Mouse (Mus musculus): ENCODE data around the gene Rgmb.
A peak's percentile ranks its signal among the peaks of the same experiment; 100 is the strongest.

Gene Rgmb

DNA sequence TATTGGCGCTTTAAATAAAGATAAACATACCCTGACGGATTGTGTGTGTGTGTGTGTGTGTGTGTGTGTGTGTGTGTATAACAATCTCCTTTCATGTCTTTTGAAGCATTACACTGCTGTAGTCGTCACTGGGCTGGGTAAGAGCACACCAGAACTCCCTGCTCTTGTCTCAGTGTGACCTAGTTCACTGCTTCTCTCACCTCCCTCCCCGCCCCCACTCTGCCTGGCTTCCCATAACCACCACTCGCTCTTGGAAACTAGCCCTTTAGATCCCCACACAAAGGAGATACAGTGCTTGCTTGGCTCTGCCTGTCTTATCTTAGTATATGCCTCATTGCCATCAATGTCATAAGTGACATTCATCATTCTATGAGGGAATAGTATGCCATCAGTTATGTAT, 54.5 kb downstream of the Rgmb start:
- no peak for DNase-seq (ENCODE audit: low read depth)

- no peak for DNase-seq (ENCODE audit: low read depth)
Measured at GRCm38 (mm10) chr17:15774565-15775215, 56.1 kb downstream of the Rgmb start.

DNA sequence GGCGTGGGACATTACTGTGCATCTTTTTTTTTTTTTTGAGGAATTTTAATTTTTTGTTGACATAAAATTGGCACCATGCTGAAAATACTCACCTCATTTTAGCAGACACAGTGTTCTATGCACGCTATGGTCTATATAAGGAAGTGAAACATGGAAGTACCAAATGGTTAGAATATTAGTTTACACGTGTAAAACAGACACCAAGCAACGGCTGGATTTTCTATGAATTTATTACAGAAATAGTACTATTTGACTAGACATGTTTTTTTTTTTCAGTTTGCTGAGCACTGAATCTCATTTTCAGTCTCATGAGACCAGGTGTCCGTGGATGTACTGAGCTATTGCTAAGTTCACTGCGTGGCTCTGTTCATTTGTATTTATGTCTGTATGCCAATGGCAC, 56.9 kb downstream of the Rgmb start:
- no peak for DNase-seq (ENCODE audit: low read depth)

GRCm38 (mm10) chr17:15769081-15769724, 61.6 kb downstream of the Rgmb start:
- DNase-seq (ENCODE audit: low read depth): peak; percentile 41

DNA sequence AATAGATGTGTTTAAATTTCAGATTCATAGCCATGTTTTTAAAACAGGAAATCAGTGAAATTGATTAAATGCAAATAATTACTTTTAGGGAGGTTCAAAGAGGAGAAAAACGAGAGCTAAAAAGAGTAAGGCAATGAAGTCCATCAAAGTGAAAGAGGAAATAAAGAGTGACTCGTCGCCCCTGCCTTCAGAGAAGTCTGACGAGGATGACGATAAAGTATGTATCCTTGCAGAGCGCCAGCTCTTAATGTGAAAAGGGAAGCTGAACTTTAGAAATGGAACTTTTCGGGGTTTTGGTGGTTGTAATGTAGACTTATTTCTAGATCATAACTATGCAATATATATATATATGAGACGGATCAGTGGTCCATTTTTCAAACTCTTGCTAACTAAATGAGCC, 69.6 kb downstream of the Rgmb start:
- DNase-seq (ENCODE audit: low read depth): no peak
